Mouse (Mus musculus): ENCODE data around the gene Atg3.

Gene Atg3

GRCm38 (mm10) chr16:45158522-45159388 is at the start of gene Atg3, which contains the start of gene Slc35a5:
Gene Atg3, plus strand, starts transcription at chr16:45158785.
Gene Slc35a5, minus strand, starts transcription at chr16:45158706.
- peak; percentile 95 for DNase-seq

- DNase-seq: no peak
Measured at GRCm38 (mm10) chr16:45110498-45110897, 48.1 kb upstream of the Atg3 start.

DNA sequence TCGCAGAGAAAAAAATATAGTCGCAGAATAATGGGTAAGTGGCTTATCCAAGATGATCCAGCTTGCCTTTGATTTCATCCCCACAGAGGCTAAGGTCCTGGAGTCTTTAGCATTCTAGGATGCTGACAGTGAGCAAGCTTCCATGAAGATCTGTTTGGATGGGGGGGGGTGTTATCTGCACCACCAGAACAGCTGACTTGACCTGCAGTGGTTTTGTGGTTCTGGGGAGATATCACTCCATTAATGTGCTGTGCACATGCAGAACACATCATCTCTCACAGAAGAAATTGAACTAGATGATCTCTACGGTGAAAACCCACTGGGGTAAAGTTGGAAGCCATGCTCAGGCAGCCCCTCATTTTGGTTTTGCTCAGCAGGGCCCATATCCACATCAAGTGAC is 41.4 kb upstream of the Atg3 start:
- no peak for DNase-seq

DNA sequence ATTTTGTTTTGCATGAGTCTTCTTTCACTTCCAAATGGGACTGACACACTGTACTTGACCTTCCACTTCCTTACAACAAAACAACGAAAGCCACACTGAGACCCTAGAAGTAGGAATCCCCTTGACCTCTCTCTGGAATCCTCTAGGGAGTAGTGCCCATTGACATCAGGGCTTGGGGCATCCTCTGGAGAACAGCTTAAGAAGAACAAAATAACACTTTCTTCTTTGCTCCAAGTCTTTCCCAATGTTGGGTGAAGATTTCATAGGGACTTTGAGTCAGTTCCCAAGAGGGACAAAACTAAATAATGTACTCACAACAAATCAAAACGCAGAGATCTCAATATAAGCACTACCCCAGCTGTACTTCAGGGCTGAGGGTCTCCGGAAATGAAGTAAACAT is 39.8 kb upstream of the Atg3 start:
- no peak for DNase-seq

- peak; percentile 19 for DNase-seq
Measured at GRCm38 (mm10) chr16:45120844-45121425, 37.6 kb upstream of the Atg3 start.

DNA sequence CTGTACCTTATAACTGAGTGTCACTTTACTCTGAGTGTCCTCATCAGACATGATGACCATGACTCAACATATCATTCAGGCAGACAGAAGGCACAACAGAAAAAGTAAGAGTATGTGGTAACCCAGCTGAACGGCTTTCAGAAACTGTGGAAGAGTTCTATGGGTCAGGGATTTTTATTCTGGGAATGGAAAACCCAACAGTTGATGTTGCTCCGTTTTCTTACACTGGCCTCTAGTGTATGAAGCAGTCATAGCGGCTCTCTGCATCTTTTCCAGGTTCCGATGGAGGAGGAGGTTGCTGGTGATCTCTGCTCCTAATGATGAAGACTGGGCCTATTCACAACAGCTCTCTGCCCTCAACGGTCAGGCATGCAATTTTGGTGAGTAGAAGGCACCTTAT is 36.0 kb upstream of the Atg3 start:
- no peak for DNase-seq

- no peak for DNase-seq
Measured at GRCm38 (mm10) chr16:45124230-45125203, 34.1 kb upstream of the Atg3 start.

DNA sequence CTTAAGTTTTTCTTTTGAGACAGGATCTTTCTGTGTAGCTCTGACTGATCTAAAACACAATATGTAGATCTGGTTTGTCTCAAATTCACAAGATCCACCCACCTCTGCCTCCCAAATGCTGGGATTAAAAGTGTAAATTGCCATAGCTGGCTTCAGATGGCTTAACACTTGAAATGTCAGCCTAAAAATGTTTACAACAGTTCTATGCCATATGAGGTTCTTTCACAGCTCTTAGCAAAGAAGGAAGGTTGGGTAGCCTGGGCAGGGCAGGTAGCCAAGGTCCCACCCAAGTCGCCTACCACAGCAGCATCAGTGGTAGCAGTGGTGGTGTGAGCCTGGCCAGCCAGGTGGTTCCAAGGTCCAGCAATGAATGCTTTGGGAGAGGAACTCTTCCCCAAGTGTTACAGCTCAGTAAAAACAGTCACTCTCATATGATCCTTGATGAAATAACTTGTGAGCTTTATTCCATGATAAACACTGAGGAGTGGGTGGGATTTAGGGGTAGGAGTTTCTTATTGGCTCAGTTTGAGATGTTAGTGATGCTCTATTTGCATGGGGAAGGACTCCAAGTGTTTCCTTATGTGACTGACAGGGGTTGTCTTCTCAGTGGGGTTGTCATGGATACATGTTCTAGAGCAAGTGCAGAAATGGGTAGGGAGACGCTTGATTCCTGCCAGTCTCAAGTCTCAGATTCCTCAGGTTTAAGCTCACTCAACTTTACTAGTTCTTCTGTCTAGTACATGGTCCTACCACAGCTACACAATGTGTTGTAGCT is 30.5 kb upstream of the Atg3 start:
- DNase-seq: peak; percentile 48

DNA sequence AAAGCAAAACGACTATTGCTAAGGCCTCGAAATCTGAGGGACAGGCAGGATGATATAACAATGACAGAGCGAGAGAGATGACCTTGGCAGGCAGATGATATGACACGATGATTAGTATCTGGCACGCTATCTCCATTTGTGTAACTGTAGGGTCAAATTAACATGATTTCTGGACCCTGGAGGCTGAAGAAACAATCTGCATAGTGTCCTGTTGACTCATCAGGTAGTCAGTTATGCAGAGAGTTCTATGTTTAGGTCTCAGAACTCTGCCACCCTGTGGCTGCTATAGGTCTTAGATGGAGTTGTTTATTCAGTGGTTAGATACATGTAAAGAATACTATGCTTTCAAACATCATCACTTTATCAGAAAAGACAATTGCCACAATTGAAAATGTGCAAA is 16.9 kb upstream of the Atg3 start:
- no peak for DNase-seq

DNA sequence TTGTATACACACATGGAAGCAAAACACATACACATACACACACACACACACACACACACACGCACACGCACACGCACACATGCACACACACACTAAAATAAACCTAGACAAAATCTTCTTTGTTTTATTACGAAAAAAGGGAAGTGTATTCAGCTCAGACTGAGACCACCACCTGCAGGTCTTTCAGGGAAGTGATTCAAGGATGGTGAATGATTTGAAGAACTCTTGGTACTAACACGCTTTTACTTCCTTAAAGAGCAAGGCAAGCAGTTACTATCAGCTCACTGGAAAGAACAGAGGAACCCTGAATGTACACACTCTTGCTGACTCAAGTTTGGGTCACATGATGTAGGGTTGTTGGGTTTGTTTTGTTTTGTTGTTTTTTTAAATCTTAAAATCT is 16.0 kb upstream of the Atg3 start:
- DNase-seq: no peak

DNA sequence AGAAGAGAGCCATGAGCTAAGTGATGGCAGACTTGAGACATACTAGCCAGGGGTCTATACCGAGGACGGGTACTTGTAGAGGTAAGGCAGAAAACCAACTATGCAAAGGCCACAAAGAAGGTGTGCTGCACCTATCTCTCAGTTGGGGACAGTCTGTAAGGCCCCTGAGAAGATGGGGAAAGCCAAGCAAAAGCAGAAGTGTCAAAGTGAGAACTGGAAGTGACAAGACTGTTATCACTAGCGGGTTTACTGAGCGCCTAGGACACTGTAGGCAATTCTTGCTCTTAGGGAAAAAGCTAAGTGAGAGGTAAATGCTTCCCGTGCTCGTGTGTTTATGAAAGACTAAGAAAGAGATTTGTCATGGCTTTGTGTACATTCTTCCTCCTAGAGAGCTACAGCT is 13.5 kb upstream of the Atg3 start:
- DNase-seq: no peak

GRCm38 (mm10) chr16:45148488-45149082 is 10.0 kb upstream of the Atg3 start:
- no peak for DNase-seq

DNA sequence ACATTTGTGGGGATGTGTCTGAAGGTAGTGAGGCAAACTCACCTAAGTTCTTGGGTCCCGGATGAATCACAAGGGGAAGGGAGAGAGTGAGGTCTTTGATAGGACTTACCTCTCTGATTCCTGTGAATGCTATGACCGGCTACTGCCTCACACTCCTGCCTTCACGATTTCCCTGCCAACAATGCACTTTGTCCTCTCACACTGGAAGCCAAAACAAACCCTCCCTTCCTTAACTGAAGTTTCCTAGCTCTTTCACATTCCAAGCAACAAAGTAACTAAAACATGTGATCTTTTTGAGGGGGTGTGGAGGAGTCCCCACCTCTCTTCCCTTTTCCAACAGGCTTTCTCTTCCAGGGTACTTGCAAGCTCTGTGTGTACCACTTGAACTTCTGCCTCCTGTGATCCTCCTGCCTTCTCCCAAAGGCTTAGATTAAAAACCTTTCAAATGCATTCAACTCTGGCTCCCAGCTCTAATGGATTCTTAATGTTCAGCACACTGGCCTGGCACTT is 3.8 kb upstream of the Atg3 start:
- DNase-seq: no peak

GRCm38 (mm10) chr16:45158136-45158521 is 456 bp upstream of the Atg3 start:
- DNase-seq: peak; percentile 62

DNA sequence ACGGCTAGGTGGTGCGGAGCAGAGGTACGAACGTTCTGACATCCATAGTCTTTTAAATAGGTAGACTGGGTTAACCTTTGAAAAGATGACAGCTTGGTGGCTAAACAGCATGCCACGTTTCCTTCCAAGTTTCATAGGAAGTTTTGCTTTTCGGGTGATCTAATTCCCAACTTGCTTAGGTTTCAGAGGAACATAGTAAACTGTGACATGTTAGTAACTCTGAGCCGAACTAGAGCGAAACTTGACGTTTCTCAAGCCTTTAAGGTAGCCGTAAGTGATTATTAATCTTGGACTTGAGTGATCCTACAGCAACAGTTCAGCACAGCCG is 768 bp downstream of the Atg3 start:
- no peak for DNase-seq

GRCm38 (mm10) chr16:45178552-45178951 is 20.0 kb downstream of the Atg3 start:
- DNase-seq: no peak

DNA sequence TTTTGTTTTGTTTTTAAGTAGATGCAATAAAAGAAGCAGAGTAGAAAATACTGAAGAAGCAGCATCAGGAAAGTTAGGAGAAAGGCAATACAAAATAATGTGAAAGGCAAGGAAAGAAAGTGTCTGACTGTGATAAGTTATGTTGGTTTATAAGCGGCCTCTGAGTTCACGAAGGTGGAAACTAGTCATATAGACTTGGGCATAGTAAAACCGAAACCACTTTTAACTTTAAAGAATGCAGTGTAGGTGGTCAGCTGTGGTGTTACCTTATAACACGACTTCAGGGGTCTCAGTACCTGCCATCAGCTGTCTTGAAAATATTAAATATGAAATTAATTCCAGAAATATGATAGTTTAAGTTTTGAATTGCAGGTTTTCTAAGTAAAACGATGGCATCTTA is 23.2 kb downstream of the Atg3 start:
- no peak for DNase-seq

DNA sequence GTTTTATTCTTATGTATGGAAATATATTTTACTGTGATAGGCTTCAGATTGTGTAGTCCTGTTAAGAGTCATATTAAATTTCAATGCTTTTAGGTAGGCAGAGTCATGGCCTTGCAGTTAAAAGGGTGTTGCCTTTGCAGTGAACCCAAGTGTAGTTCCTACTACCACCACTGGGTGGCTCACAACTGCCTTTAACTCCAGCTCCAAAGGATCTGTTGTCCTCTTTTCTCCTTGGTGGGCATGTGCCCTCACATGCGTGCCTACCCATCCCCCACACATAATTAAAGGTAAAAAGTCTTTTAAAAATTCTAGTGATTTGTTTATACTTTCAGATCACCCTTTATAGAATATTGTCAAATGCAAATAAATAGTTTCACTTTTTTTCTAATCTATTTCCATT is 34.0 kb downstream of the Atg3 start:
- peak; percentile 62 for DNase-seq

GRCm38 (mm10) chr16:45196816-45197215 is 38.2 kb downstream of the Atg3 start:
- peak; percentile 41 for DNase-seq

DNA sequence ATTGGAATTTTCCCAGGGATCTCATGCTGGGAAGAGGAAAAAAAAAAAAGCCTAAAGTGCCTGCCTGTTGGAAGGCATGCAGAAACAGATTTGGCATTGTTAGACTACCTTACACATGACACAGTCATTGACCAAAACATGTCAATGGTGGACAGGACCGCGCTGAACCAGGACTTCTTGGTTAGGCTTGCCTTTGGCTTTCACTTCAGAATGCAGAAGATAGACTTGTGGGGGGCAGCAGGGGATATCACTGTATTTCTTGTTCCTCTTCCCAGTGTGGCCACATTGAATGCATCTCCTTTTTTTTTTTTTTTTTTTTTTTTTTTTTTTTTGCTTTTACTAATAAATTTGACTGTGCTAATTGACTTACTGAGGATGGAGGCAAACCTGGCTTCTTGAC is 42.8 kb downstream of the Atg3 start:
- no peak for DNase-seq

- no peak for DNase-seq
Measured at GRCm38 (mm10) chr16:45204438-45204837, 45.9 kb downstream of the Atg3 start.

All from right cerebral cortex, postnatal 25 days (tissue).